Mouse (Mus musculus): ENCODE measurements around the gene Ralgps1.
A peak's percentile ranks its signal among the peaks of the same experiment; 100 is the strongest.

Ralgps1 gene

GRCm38 (mm10) chr2:33370777-33371647, at the start of gene Ralgps1:
Ralgps1 (minus strand) TSS chr2:33371486.
- peak; percentile 69 to 85 for DNase-seq (ENCODE audit: low read depth in 1 of 2, low spot score in 2 of 2)

DNA sequence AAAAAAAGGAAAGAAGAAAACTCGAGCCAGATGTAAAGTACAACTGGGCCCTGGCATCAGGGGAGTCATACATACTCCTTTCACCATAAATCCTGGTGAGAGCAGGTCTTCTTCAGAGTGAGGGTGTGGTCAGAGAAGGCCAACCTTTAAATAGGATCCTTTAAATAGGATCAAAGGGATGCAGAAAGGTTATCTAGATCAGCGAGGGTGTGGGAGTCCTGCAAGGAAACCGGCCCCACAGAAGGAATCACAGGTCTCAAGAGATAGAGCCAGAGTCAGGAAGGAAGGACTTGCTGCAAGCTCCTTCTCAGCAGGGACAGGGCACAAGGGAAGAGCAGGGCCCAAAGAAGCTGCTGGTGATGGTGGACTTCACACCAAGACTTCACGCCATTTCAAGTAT, 46.2 kb upstream of the Ralgps1 start:
- no peak for DNase-seq (ENCODE audit: low read depth in 1 of 2, low spot score in 2 of 2)

- no peak for DNase-seq (ENCODE audit: low read depth in 1 of 2, low spot score in 2 of 2)
Observed at GRCm38 (mm10) chr2:33414019-33414418, 42.7 kb upstream of the Ralgps1 start.

DNA sequence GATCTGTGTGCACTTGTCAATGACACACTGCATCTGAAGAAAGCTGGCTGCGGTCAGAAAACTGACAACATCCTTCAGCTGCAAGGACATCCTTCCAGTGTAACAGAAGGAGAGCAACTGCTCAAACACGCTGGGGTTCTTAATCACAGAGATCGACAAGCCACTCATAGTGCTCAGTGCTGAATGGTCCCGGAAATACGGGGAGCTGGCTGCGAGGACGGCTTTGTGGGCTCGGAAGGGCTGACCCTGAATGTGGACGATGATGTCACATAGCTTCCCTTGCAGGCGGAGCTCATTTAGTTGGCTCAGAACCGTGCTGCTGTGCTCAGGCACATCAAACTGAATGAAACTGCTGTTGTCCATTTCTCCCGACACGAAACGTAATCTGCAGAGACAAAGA, 40.8 kb upstream of the Ralgps1 start:
- DNase-seq (ENCODE audit: low read depth in 1 of 2, low spot score in 2 of 2): no peak

DNA sequence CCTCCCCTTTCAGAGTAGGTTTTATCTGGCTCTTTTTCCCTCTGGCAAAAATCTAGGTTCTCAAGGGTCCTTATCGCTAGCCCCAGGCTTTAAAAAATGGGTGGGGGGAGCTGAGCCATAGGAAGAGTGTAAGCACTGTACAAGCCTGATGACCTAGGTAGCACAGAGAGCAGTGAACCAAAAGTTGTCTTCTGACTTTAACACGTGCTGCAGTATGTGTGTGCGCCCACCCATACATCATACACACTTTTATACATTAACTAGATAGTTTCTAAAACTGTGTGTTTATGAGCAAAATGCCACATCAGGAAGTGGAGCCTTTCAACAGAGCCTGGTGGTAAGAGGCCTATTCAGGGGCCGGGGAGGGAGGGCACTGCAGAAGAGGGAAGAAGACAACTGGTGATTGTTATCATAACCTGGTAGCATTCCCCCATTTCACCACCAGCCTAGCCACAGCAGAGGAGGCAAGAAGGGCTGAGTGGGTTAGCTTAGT, 32.3 kb upstream of the Ralgps1 start:
- peak in 1 of 2 experiments; percentile 13 for DNase-seq (ENCODE audit: low read depth in 1 of 2, low spot score in 2 of 2)

- no peak for DNase-seq (ENCODE audit: low read depth in 1 of 2, low spot score in 2 of 2)
Observed at GRCm38 (mm10) chr2:33402638-33403037, 31.4 kb upstream of the Ralgps1 start.

- DNase-seq (ENCODE audit: low read depth in 1 of 2, low spot score in 2 of 2): no peak
Observed at GRCm38 (mm10) chr2:33402236-33402635, 30.9 kb upstream of the Ralgps1 start.

DNA sequence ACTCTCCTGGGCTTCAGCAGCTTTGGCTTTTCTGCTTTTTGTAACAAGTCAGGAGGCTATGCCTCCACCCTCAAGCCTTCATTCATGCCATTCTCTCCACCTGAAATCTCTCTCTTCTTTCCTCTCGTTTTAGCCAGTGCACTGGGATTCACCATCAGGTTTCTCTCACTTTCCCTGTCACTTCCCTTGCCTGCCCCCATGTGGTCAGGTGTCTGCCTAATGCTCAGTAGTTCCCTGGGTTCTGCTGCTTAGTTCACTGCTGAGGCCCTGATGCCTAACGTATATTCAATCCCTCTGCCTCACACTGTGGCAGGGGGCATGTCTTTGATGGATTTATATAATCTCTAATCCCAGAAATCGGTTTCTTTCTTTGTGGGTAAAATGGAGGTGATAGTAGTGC, 29.9 kb upstream of the Ralgps1 start:
- no peak for DNase-seq (ENCODE audit: low read depth in 1 of 2, low spot score in 2 of 2)

DNA sequence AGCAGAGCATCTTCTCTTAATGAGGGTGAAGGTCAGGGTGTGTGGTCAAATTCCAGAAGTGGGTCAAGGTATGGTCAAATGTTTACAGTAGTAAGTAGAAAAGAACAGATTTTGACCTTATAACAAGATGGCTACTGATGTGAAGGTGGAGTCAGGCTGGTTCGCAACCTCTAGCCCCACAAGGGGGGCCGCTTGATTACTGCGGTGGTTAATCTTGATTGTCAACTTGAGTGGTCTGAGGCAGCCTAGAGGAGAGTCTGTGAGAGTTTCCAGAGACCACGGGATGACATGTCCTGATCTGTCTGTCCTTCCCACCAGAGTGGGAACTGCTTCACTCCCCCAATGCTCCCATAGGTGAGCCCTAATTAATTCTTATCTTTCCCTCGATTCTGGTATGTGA, 29.3 kb upstream of the Ralgps1 start:
- no peak for DNase-seq (ENCODE audit: low read depth in 1 of 2, low spot score in 2 of 2)

DNA sequence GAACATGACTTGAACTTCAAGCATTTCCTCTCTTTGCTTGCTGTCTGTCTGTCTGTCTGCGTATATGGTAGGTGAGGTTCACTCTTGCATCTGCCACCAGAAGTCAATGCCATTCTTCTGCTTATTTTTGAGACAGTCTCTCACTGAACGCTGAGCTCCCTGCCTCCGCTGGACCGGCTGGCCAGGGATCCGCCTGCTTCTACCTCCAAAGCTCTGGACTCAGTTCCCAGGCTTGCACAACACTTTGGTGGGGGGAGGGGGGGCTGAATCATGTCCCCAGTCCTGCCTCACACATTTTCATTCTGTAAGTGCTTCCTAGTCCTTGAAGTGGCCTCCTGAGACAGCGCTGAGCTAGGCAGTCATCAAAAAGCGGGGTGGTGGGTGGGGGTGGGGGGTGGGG, 27.8 kb upstream of the Ralgps1 start:
- no peak for DNase-seq (ENCODE audit: low read depth in 1 of 2, low spot score in 2 of 2)

DNA sequence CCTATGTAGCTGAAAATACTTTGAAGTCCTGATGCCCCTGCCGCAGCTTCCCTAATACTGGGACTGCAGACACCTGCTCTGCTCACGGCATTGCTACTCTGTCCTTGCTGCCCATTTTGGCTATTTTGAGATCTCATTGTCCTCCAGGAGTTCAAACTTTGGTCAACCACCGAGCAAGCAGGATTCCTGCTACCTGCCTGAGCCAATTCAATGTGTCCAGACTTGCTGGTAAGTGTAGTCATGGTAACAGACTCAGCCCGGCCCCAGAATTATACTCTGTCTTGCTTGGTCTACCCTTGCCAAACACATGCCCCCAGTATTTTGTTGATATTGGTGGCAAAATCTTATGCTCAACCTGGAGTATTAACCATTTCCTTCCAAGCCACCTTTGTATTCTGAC, 25.8 kb upstream of the Ralgps1 start:
- no peak for DNase-seq (ENCODE audit: low read depth in 1 of 2, low spot score in 2 of 2)

GRCm38 (mm10) chr2:33395053-33395452, 23.8 kb upstream of the Ralgps1 start:
- DNase-seq (ENCODE audit: low read depth in 1 of 2, low spot score in 2 of 2): no peak

DNA sequence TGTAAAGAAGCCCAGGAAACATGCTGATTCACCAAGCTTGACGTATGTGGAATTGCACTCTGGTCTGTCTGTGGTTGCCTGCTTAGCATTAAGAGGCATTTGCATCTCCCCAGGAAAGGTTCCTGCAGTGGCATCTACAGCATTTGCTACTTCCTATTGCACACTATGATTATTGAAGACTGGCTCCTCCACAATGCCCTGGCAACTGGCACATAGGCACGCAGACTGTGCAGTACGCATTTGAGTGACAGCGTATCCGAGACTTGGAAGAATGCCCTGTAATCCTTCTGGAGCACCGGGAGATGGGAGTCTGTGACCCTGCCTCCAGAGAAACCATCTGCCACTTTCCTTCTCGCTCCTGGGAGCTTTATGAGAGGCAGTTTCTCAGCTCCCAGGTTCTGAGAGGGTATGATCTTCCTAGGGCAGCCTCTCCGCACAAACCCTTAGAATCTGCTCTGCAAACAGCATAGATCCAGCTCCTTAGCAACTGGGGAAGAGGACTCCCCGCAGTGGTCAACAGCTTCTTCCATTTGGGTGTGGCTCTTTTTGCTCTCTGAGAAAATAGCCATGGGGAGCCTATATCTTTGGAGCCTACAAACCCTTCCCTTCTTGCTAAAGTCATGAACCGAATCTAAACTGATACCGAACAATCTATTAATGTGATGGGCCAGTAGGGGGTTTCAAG, 22.8 kb upstream of the Ralgps1 start:
- DNase-seq (ENCODE audit: low read depth in 1 of 2, low spot score in 2 of 2): no peak

DNA sequence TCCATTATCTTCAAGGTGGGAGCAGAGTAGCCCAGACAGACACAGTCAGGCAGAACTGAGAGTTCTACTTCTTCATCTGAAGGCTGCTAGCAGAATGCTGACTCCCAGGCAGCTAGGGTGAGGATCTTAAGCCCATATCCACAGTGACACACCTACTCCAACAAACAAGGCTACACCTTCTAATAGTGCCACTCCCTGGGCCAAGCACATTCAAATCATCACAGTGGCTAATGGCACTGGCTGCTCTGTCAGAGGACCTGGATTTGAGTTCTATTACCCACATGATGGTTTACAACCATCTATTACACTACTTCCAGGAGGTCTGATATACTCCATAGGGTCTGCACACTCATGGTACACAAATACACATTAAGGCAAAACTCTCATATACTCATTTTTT, 21.7 kb upstream of the Ralgps1 start:
- no peak for DNase-seq (ENCODE audit: low read depth in 1 of 2, low spot score in 2 of 2)

DNA sequence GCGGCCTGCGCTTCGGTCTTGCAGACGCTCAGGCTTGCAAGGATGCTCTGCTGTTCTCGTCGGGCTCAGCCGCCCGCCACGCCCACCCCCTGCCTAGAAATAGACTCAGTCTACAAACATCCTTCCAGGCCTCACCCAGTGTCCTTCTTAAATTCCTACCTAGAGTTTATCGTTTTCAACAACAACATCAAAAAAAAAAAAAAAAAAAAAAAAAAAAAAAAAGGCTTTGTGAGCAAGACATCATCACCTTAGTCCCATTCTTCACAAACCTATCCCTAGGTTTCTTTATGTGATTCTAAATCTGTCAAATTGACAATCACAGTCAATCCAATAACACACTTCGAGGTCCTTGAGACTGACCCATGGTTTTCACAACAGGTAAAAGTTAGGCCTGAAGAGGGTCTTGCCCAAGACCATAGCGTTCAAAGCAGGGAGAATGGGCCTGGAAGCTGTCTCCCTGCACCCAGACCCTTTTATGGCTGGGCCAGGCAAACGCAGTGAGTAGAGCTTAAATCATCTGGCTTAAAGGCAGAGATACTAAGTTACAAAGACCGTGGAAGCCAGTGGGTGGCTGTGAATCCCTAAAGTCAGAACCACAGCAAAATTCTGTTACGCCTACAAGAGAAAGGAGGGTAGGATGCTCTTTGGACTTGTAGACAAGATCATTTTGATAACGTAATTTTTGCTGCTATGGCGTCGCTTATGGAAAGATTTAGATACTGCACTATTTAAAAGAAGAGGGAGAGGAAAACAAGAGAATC, 542 bp upstream of the Ralgps1 start:
- DNase-seq (ENCODE audit: low read depth in 1 of 2, low spot score in 2 of 2): no peak

GRCm38 (mm10) chr2:33370276-33370776, 960 bp downstream of the Ralgps1 start:
- DNase-seq (ENCODE audit: low read depth in 1 of 2, low spot score in 2 of 2): no peak

DNA sequence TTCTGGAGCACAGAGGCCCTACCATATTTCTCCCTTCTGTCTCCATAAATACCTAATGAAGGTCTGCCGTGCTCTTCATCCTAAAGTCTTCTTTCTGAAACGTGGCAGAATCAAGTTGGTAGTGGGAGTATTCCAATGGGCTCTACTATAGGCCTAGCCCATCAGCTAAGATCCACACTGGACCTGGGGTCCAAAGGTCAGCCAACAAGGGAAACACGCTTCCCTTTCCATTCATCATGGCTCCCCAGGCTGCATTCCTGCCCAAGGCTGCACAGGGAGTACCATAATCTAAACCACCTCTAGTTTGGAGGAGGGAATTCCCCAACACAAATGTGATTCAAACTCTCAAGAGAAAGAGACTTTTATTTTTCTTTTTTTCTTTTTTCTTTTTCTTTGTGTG, 1.8 kb downstream of the Ralgps1 start:
- no peak for DNase-seq (ENCODE audit: low read depth in 1 of 2, low spot score in 2 of 2)

- DNase-seq (ENCODE audit: low read depth in 1 of 2, low spot score in 2 of 2): no peak
Observed at GRCm38 (mm10) chr2:33368486-33368885, 2.8 kb downstream of the Ralgps1 start.

DNA sequence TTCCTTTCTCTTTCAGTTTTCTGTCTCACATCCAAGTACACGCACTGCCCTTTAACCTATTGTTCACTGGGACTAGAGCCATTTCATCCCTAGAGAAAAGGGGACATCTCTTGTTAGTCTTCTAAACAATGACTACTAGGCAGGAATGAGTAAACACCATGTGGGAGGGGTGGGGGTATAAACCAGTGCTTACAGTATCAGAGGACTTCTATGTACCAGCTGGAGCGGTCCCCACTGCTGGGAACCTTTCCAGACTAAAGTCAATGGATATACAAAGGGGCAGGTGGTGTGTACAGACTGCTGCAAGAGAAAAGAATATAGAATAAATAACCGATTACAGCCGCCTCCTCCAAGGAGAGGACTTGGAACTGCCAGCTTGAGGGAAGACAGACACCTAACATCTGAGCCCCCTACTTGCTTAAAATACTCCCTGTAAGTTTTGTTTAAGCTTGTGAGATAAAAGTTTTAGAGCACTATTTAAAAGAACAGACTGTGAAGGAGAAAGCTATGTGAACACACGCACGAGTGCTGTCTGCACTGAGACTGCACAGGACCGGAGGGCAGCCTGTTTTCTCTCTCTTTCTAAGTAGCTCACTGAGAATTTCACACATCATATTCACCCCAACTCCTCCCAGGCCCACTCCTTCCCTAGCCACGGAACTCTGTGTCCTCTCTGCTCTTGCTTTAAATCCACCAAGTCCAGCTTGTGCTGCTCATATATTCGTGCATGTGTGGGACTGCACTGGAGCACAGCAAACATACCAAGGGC, 5.4 kb downstream of the Ralgps1 start:
- no peak for DNase-seq (ENCODE audit: low read depth in 1 of 2, low spot score in 2 of 2)

DNA sequence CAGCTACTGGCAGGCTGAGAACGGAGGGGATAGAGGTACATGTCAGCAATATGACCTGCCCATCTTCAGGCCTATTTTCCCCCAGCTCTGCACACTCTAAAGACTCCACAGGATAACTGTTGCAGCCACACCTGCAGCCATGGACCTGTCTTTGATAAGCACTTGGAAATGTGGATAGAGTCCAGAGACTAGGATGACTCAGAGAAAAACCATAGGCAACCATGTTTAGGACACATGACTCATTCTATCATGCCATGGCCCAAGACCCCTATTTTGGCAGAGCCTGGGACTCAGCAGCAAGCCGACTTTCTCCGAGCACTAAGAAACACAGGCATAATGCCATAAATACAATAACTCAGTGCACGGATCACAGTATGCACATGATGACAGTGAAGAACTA, 6.6 kb downstream of the Ralgps1 start:
- DNase-seq (ENCODE audit: low read depth in 1 of 2, low spot score in 2 of 2): no peak

- DNase-seq (ENCODE audit: low read depth in 1 of 2, low spot score in 2 of 2): no peak
Observed at GRCm38 (mm10) chr2:33363890-33364289, 7.4 kb downstream of the Ralgps1 start.

All from monocyte, adult 2 months (primary cell).